Mouse (Mus musculus) gastrocnemius, adult 2 months (tissue): ENCODE data around the gene Dkk3. TPM values are rescaled to one million over a fixed set of nuclear protein-coding genes. Genes with fewer than 3 reads are reported as not detected.
"Not testable (repeated sequence)": the region's sequence is repeated elsewhere in the genome, so short reads cannot be mapped to it uniquely, and the experiment has no call there.

ENCODE experiments used
- DNase-seq: peaks from one replicate; pipeline ENCODE4 v3.0.0; 2022
- H3K27ac ChIP-seq: fragments of 200-600 bp; 2 replicates; pipeline ENCODE4 v1.8.1; 2022; ENCODE audit warnings: mild to moderate bottlenecking
- H3K4me3 ChIP-seq: fragments of 200-600 bp; 2 replicates; pipeline ENCODE4 v1.8.1; 2022; ENCODE audit warnings: mild to moderate bottlenecking, moderate library complexity
- CTCF ChIP-seq: fragments of 200-600 bp; IDR thresholded peaks from 2 replicates; pipeline ENCODE4 v1.8.1; 2022; ENCODE audit warnings: antibody characterized with exemption, mild to moderate bottlenecking, moderate library complexity
- intact Hi-C: fragments of 180-260 bp; cut with DNase I; formaldehyde crosslinking; loops from one replicate; pipeline ENCODE4 v1.15.1; 2025
- total RNA-seq, 2 experiments: library from RNA; stranded (reverse); gene quantifications; 2 replicates each; pipeline ENCODE4 v1.2.3; 2021

The Dkk3 gene
- total RNA-seq, 2 experiments from 2014 or later, result 2.1 to 2.4 TPM

DNA sequence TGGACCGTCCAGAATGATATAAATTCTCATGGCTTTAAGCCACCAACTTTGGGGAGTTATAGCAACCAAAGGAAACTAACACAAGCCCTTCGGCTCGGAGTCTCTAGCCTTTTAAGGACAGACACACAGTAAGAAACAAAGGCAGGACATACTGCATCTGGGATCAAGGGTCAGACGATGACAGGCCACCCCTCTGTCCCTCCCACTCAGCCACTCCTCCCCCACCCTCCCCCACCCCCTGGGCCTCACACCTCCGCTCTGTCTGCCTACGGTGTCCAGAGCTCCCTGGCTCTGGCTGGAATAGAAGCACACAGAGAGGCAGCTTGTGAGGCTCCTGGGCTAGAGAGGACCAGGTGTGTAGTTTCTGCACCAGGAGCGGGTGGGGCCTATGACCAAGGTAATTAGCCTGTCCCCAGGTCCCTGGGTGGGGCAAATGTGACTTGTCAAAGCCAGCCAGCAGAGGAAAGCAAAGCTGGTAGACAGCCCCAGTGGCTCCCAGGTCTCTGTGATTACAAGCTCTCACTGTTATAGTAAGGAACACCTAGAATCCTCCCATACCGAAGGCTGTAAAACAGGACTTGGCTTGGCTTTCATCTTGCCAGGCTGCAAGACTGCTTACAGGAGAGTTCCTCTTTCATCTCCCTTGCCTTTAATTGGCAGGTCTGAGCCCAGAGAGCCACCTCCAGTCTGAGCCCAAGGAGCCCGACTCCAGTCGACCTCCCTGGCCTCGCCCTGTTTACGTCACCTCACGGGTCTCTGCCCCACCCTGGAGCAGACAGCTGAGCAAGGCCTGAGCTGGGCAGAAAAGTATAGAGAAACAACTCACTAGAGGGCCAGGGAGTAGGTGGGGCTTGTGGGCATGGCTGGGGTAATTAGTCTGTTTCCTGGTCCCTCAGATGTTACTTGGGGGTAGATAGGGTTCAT is 28.9 kb upstream of the Dkk3 start:
- no peak for TF ChIP-seq CTCF
- H3K4me3 ChIP-seq, result no peak overlapping the region
- intact Hi-C loops, result no loop called here
- peak; percentile 33 for DNase-seq
- H3K27ac ChIP-seq, result peak overlapping the region; percentile 89

DNA sequence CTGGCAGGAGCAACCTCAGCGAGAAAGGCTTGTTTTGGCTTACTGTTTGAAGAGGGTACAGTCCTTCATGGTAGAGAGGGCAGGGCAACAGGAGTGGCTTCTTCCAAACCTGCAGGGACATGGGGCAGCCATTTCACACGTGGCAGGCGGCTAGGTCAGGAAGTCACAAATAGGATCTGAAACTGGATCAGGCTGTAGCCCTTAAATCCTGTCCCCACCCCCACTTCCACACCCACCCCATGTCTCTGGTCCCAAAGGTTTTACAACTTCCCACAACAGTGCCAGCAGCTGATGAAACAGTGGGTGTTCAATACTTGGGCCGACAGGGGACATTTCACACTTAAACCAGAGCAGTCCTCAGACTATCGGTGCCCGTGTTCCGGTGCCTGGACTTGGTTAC is 28.0 kb upstream of the Dkk3 start:
- no peak for TF ChIP-seq CTCF
- DNase-seq, result no peak
- H3K27ac ChIP-seq, result peak overlapping the region; percentile 89
- no peak overlapping the region for H3K4me3 ChIP-seq
- intact Hi-C loops, result no loop called here

- intact Hi-C loops, result loop anchor here (2.0 kb wide), 2 partner anchors 42 to 106 kb away; no protein-coding TSS in a partner anchor
- peak; percentile 90 for DNase-seq
- peak overlapping the region; percentile 89 for H3K27ac ChIP-seq
Measured at GRCm38 (mm10) chr7:112185226-112185745, 26.4 kb upstream of the Dkk3 start.

GRCm38 (mm10) chr7:112184519-112185225 is 25.8 kb upstream of the Dkk3 start:
- H3K27ac ChIP-seq, result peak overlapping the region; percentile 89
- DNase-seq, result peak; percentile 72
- no peak for TF ChIP-seq CTCF
- intact Hi-C loops, result loop anchor here (2.0 to 5.0 kb wide), 3 partner anchors 42 to 143 kb away; no protein-coding TSS in a partner anchor
- no peak overlapping the region for H3K4me3 ChIP-seq

More at GRCm38 (mm10) chr7:112185226-112185745, 26.4 kb upstream of the Dkk3 start:
- H3K4me3 ChIP-seq, result no peak overlapping the region
- TF ChIP-seq CTCF, result no peak

GRCm38 (mm10) chr7:112183258-112183841 is 24.5 kb upstream of the Dkk3 start:
- Histone ChIP-seq H3K27ac (peak overlapping the region; percentile 89), H3K4me3 (no peak overlapping the region)
- peak; percentile 90 for DNase-seq
- intact Hi-C loops, result loop anchor here (1.0 to 5.0 kb wide), 2 partner anchors 144 to 186 kb away; no protein-coding TSS in a partner anchor
- peak; percentile 100 for TF ChIP-seq CTCF

GRCm38 (mm10) chr7:112180235-112180705 is 21.4 kb upstream of the Dkk3 start:
- peak; percentile 87 for DNase-seq
- intact Hi-C loops, result loop anchor here (1.0 to 5.0 kb wide), 2 partner anchors 95 to 147 kb away; no protein-coding TSS in a partner anchor
- H3K4me3 ChIP-seq, result peak overlapping the region; percentile 34
- peak overlapping the region; percentile 38 for H3K27ac ChIP-seq
- no peak; the same call in 1 of the 2 replicates for TF ChIP-seq CTCF

GRCm38 (mm10) chr7:112176627-112177026 is 17.8 kb upstream of the Dkk3 start:
- H3K4me3 ChIP-seq, result no peak overlapping the region
- no peak overlapping the region for H3K27ac ChIP-seq
- DNase-seq, result no peak
- intact Hi-C loops, result loop anchor here (5.0 kb wide), 1 partner anchor 59 kb away; no protein-coding TSS in a partner anchor
- TF ChIP-seq CTCF, result no peak

- intact Hi-C loops, result no loop called here
- DNase-seq, result no peak
- Histone ChIP-seq H3K4me3 (no peak overlapping the region), H3K27ac (no peak overlapping the region)
- no peak for TF ChIP-seq CTCF
Measured at GRCm38 (mm10) chr7:112172669-112173068, 13.8 kb upstream of the Dkk3 start.

- H3K27ac ChIP-seq, result no peak overlapping the region
- no peak for DNase-seq
- H3K4me3 ChIP-seq, result no peak overlapping the region
- no peak for TF ChIP-seq CTCF
- intact Hi-C loops, result no loop called here
Measured at GRCm38 (mm10) chr7:112169955-112170692, 11.3 kb upstream of the Dkk3 start.

- intact Hi-C loops, result no loop called here
- H3K4me3 ChIP-seq, result no peak overlapping the region
- TF ChIP-seq CTCF, result no peak
- no peak for DNase-seq
- 0 out of 2 replicates have a peak overlapping the region, but pooled peaks have one; percentile 72 for H3K27ac ChIP-seq
Measured at GRCm38 (mm10) chr7:112165593-112165992, 6.7 kb upstream of the Dkk3 start.

DNA sequence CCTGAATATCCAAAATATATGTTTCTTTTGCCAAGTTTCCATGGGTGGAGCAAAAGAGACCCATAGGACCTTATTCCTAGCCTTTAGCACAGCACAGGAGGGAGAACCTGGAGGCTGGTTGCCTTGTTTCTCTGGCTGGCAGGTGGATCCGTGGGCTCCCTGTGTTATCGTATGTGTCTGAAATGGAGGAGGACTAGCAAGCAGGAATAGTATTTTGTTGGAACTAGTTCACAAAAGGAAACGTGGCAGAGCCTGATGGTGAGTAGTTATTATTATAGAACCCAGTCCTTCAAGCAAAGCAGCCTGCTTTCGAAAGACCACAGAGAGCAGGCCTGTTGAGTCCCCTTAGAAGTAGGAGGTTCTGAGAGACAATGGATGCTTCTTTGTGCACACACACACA is 6.2 kb upstream of the Dkk3 start:
- DNase-seq, H3K4me3 ChIP-seq, intact Hi-C loops: not testable (repeated sequence)
- peak overlapping the region; percentile 72 for H3K27ac ChIP-seq
